Mouse (Mus musculus) kidney, adult 9 months (tissue): ENCODE results near the gene Pxmp2.

Experiments
- DNase-seq: peaks from one replicate; pipeline ENCODE4 v3.0.0; 2022

Gene Pxmp2

DNA sequence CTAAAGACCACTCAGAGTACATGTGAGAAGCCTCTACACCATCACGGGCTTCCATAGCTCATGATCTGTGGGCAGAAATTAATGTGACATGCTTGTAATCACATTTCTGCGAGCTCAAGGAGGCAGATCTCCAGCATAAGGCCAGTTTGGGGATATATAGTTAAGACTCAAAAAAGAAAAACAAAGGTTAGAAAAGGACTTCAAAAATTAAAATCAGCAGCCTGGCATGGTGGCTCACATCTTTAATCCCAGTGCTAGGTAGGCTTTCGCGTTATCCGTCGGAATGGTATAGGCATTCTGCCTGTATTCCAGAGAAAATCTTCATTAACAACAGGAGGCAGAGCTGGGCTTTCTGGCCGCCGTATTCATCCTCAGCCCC, 55.6 kb downstream of the Pxmp2 start:
- DNase-seq = no peak

DNA sequence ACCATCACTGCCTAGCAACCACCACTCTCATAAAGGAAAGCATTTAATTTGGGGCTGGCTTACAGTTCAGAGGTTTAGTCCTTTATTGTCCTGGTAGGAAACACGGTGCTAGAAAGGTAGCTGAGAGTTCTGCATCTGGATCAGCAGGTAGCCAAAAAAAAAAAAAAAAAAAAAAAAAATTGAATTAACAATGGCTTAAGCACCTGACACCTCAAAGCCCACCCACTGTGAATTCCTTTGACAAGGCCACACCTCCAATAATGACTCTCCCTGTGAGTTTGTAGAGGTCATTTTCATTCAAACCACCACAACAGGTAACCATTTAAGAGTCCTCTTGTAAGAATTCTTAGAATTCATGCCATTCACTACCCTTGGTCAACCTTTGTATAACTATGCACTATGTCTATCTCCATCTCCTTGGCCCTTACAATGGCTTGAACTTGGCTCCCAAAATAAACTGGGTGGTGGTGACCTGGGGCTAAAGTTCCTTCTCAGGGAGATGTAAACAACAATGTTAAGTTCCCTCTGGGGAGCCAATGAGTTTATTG, 58.6 kb downstream of the Pxmp2 start:
- no peak for DNase-seq

DNA sequence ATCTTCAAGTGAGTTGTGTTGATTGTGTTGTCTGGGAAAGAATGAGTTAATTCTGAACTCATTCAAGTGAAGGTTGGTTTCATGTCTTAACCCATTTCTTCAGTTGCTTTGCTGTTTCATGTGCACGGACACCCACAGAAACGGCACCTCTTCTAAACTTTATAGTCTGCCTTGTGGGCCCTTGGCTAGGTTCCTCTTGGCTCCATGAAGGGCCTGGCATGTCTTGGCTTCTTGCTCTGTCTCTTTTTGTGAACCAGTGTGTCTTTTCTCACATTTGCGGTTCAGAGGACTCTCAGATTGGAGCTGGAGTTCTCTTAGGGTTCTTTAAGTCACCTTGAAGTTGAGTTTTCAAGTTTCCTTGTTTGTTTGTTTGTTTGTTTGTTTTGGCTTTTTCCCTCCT, 60.9 kb downstream of the Pxmp2 start:
- DNase-seq = no peak
